Mouse (Mus musculus): ENCODE measurements at regions not wholly inside any gene's neighbourhood (a gene's known extent, or its start where the extent isn't known, plus 50 kb on each side); places are given as distances from the start of the nearest gene placed in this dataset.

- in situ Hi-C loops (cut with MboI, MseI), result no loop called here
Observed at GRCm38 (mm10) chr3:130940302-130940867, 169.9 kb upstream of the Lef1 start.

DNA sequence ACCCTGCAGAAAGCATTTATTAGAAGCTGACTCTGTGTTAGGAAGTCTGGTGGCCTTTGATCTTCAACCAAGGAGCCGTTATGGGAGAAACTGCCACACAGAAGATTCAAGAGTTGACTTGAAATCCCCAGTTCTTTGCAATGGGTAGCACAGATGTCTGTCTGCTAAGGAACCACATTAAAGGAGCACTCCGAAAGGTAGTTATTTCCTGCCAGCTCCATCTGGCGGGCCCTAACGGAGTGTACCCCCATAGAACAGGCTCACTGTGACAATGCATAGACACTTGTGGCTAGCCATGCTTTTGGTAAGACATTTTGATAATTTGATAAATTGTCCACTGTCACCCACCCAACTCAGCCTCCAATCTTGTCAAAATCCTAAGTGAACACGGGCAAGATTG lies 173.3 kb upstream of the Lef1 start:
- in situ Hi-C loops (cut with MboI, MseI), result no loop called here

- in situ Hi-C loops (cut with MboI, MseI), result no loop called here
Observed at GRCm38 (mm10) chr3:130936336-130936735, 173.9 kb upstream of the Lef1 start.

DNA sequence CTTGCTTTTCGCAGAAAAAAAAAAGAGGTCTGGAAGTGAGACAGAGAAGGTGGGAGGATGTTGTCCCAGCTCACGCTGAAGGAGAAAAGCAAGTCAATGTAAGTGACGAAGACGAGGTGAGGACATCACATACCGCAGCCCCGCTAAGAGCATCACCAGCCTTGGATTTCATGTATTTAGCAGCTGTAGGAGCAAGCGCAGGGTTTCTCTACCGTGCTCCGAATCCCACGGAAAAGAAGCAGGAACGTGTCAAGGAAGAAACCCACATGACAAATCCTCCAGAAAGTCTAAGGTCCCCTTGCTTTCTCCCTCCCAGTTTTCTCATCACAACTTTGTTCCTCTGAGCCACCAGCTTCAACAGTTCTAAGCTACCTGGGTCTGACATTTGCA lies 174.3 kb upstream of the Lef1 start:
- in situ Hi-C loops (cut with MboI, MseI), result no loop called here

GRCm38 (mm10) chr3:130935302-130935925 lies 174.9 kb upstream of the Lef1 start:
- in situ Hi-C loops (cut with MboI, MseI), result no loop called here

DNA sequence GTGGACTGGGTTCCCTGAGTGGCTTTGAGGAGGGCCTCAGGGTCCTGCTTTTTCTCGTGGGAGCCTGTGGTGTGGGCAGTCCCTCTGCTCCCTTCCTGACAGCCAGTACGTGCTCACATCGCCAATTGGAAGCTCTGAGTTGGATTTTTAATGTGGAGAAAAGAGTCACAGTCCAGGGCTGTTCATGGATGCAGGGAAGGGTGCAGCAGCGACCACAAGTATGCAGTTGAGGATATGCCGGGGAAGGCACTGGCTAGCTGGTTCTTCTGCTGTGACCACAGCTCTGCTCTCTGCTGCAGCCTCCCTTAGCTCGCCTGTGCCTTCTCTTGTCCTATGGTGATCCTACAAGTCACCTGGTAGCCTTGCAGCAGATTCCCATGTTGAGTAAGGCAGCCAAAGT lies 177.5 kb upstream of the Lef1 start:
- in situ Hi-C loops (cut with MboI, MseI), result no loop called here

- in situ Hi-C loops (cut with MboI, MseI), result no loop called here
Observed at GRCm38 (mm10) chr3:130932226-130932625, 178.0 kb upstream of the Lef1 start.

GRCm38 (mm10) chr3:130925000-130925399 lies 185.3 kb upstream of the Lef1 start:
- in situ Hi-C loops (cut with MboI, MseI), result no loop called here

DNA sequence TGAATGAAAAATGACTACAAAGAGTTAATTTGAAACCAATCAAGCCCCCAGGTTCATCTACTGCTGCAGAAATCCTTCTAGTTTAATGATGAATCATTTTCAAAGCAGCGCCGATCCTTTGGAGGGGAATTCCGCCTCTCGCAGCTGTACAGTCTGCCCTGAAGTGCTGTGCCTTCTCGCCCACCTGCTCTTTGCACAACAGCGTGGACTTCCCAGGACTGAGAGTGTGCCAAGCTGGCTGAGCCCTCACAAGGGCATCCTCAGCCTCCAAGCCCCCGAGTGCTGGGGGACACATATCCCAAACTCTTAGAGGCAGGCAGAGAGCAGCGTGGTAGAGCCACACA lies 186.7 kb upstream of the Lef1 start:
- in situ Hi-C loops (cut with MboI, MseI), result no loop called here

- in situ Hi-C loops (cut with MboI, MseI), result no loop called here
Observed at GRCm38 (mm10) chr3:130922812-130923614, 187.3 kb upstream of the Lef1 start.

- in situ Hi-C loops (cut with MboI, MseI), result no loop called here
Observed at GRCm38 (mm10) chr3:130921621-130922245, 188.5 kb upstream of the Lef1 start.

GRCm38 (mm10) chr3:130913812-130914211 lies 183.6 kb upstream of the Rpl34 start:
- in situ Hi-C loops (cut with MboI, MseI), result no loop called here

GRCm38 (mm10) chr3:130905101-130905500 lies 174.9 kb upstream of the Rpl34 start:
- in situ Hi-C loops (cut with MboI, MseI), result no loop called here

DNA sequence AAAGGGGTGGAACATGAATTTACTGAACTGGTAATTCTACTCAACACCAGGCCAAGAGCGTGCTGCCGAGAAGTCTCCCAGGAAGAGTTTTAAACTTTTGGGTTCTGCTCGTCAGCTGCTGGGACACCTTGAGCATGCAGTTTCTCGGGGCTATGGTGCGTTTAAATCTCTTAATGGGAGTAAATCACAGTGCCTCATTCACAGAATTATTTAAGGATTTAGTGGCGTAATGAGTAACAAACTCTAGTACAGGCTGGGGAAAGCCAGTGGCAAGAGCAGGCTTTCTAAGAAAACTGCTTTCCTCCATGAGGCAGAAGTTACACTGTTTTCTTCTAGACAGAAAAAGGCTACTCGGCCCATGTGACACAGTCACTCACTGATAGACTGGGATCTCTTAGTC lies 173.1 kb upstream of the Rpl34 start:
- in situ Hi-C loops (cut with MboI, MseI), result no loop called here

DNA sequence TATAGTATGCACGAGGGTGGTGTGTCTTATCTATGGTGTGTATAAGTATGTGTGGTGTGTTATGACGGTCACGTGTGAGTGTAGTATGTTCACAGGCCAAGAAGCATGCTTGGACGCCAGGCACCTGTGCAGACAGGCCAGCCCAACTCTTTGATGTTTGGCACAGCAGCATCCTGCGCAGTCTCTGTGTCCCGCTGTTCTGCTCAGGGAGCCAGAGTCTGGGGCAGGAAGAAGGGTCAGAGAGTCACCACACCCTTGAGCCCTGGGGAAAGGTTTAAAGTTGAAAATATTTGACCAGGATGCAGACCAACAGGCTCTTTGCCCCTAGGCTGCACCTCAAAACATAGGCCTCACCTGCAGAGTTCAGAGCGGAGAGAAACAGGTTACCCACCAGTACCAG lies 172.2 kb upstream of the Rpl34 start:
- in situ Hi-C loops (cut with MboI, MseI), result no loop called here

DNA sequence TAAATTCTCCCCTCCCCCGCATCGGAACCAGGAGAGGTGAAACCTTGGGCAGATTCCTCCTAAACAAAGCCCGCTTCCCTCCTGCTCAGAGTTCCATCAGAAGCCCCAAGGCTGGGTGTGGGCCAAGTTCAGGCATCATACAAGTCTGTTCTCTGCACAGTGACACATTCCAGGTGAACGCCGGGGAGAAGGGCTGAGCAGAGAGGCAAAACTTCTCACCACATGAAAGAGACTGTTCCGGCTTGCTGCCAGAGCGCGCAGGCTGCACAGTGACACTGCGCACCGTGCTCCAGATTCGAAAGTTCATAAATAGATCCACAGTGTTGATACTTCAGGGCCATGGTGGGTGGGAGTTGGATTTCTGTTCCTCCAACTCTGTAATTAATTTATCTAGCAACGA lies 171.1 kb upstream of the Rpl34 start:
- in situ Hi-C loops (cut with MboI, MseI), result no loop called here

DNA sequence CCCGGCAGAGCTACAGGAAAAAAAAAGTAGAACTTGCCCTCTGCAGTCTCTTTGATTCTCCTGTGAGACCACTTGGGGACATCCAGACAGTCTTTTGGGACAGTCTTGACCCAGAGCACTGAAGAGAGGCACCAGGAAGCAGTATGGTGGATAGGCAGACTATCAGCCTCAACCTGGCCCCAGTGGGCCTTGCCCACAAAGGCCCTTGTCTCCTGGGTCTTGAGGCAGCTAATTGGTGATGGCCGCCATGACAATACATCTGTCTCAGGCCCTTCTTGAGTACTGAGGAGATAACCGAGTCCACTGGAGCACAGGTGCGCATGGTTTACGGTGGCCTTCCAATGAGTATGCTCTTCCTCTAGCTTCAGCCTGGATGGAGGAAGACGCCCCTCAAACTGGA lies 170.6 kb upstream of the Rpl34 start:
- in situ Hi-C loops (cut with MboI, MseI), result no loop called here

- in situ Hi-C loops (cut with MboI, MseI), result no loop called here
Observed at GRCm38 (mm10) chr3:130900054-130900840, 170.0 kb upstream of the Rpl34 start.

DNA sequence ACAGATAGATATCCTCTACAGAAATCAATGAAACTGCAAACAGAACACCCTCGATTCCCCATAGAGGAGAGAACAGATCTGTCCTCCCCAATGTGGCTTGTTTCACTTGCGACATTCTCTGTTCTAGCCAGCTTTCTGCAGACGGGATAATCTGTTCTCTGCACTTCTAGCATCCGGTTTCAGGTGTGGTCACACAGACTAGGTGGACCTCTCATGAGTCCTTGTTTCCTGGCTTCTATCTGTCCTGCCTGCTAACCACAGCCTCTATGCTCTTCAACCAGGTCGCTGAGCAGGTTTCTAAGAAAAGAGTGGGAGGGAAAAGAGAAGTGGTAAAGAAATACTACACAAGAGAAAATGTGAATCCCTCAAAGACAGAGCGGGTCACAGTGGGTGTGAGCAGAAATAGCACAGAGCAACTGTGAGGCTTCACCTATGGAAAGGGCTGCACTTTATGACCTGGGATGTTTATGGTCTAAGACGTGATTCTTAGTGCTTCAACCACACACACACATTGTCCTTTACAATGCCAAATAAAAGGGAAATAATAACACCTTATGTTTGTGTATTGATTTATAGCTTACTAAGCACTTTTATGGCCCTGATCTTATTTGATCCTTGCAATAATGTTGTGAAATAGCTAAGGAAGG lies 164.1 kb upstream of the Rpl34 start:
- in situ Hi-C loops (cut with MboI, MseI), result loop anchor here (5.0 kb wide), 1 partner anchor 132 kb away; no protein-coding TSS in a partner anchor

DNA sequence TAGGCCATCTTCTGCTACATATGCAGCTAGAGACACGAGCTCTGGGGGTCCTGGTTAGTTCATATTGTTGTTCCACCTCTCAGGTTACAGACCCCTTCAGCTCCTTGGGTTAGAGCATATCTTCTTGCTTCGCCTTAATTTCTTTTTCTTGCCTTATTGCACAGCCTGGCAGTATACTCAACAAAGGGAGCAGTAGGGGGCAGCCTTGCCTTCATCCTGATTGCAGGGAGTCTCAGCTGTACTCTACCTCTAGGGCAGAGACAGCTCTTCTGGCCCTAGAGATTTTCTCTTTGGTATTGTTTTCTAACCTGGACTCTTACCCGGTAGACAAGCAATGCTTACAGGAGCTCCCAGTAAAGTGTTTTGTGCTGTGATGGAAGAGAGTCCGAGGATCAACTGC lies 161.1 kb upstream of the Rpl34 start:
- in situ Hi-C loops (cut with MboI, MseI), result loop anchor here (5.0 kb wide), 1 partner anchor 129 kb away; no protein-coding TSS in a partner anchor

GRCm38 (mm10) chr3:130888587-130888986 lies 158.4 kb upstream of the Rpl34 start:
- in situ Hi-C loops (cut with MboI, MseI), result loop anchor here (5.0 kb wide), 1 partner anchor 354 kb away; no protein-coding TSS in a partner anchor
